16 mouse cellular contexts compared by ENCODE assay signal in the genomic region with DNA sequence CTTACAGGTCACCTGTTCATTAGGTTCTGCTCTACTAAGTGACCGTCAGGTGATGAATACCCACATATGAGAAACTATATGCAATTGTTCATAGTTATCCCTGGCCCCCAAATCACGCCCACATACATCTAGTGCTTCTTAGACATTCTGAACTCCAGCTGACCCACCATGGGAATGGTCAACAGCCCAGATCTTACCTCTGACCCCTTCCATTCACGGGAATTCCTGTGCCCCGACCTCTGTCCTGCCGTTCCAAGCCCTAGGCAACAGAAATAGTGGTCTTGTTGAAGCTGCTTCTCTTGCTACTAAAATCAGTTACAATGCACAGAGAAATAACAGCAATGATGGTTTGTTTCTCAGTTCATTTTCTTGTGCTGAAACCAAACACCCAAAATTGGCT.
"Had no signal": no experiment of that assay in that cellular context is flagged by ENCODE, and none has a peak within 500 bp of the region (broad histone marks: within the 10 kb centered on the region; RNA-seq: fewer than 3 reads in every experiment).

No protein-coding gene starts in this region.

- H3K36me3 ChIP-seq: stomach, embryonic 15.5 days had no signal

- H3K9ac ChIP-seq: neural tube, embryonic 13.5 days; neural tube, embryonic 15.5 days; stomach, embryonic 15.5 days had no signal

- H3K4me1 ChIP-seq: neural tube, embryonic 13.5 days; neural tube, embryonic 15.5 days; stomach, embryonic 15.5 days had no signal

- H3K4me2 ChIP-seq: neural tube, embryonic 13.5 days; neural tube, embryonic 15.5 days; stomach, embryonic 15.5 days had no signal

- H3K27me3 ChIP-seq: neural tube, embryonic 13.5 days; neural tube, embryonic 15.5 days; stomach, embryonic 15.5 days had no signal

- H3K4me3 ChIP-seq: neural tube, embryonic 13.5 days; neural tube, embryonic 15.5 days; stomach, embryonic 15.5 days had no signal

- H3K27ac ChIP-seq: neural tube, embryonic 13.5 days; neural tube, embryonic 15.5 days; stomach, embryonic 15.5 days; stomach, postnatal 0 days had no signal

- H3K9me3 ChIP-seq: neural tube, embryonic 13.5 days; neural tube, embryonic 15.5 days; stomach, embryonic 15.5 days had no signal

- DNase-seq: retina, postnatal 1 day; right cerebral cortex, adult 18-20 months; right cerebral cortex, postnatal 14 days; right cerebral cortex, postnatal 25 days; right cerebral cortex, postnatal 4 days; spleen, adult 18-20 months; thymus, adult 18-20 months; thymus, adult 2 months; thymus, postnatal 14 days; thymus, postnatal 25 days; thymus, postnatal 36 days; thymus, postnatal 4 days had no signal
